Comparison of ENCODE assay signal across 12 mouse cellular contexts in genomic region chr19:40859555-40859954, GRCm38 (mm10). TPM values are rescaled to one million over a fixed set of nuclear protein-coding genes. Genes with fewer than 3 reads are reported as not detected.
DNase-seq lines count a peak whose midpoint lies in the region; ATAC-seq and TF ChIP-seq lines count a peak whose summit lies in the region.
"Had no signal": no experiment of that assay in that cellular context is flagged by ENCODE, and none has a peak within 500 bp of the region (broad histone marks: within the 10 kb centered on the region; RNA-seq: fewer than 3 reads in every experiment).

No protein-coding gene starts in this region.

- H3K79me2 ChIP-seq in liver, adult 2 months (ENCODE audit: control insufficient read depth, insufficient read depth, low read length) = no peaks in the 10 kb centered on the region

- no peaks in the 10 kb centered on the region for H3K9me3 ChIP-seq in embryonic facial prominence, embryonic 14.5 days (ENCODE audit: control insufficient read depth, low read length)
- H3K9me3 ChIP-seq in embryonic facial prominence, embryonic 10.5 days = no peaks in the 10 kb centered on the region
- H3K9me3 ChIP-seq: forebrain, embryonic 15.5 days; heart, embryonic 13.5 days; limb, embryonic 13.5 days had no signal

- H3K27ac ChIP-seq in embryonic facial prominence, embryonic 14.5 days (replicated peaks; ENCODE audit: low read depth, low read length) = no peak overlapping the region
- H3K27ac ChIP-seq in embryonic facial prominence, embryonic 10.5 days (replicated peaks) = no peak overlapping the region
- H3K27ac ChIP-seq in liver, adult 2 months (replicated peaks; ENCODE audit: insufficient read depth, low read depth, low read length) = no peak overlapping the region
- H3K27ac ChIP-seq: forebrain, embryonic 15.5 days; heart, embryonic 13.5 days; limb, embryonic 13.5 days had no signal

- no peaks in the 10 kb centered on the region for H3K4me1 ChIP-seq in embryonic facial prominence, embryonic 14.5 days (ENCODE audit: control insufficient read depth, insufficient read depth, low read length)
- no peaks in the 10 kb centered on the region for H3K4me1 ChIP-seq in embryonic facial prominence, embryonic 10.5 days
- H3K4me1 ChIP-seq in liver, adult 2 months (ENCODE audit: control insufficient read depth, insufficient read depth, low read length) = no peaks in the 10 kb centered on the region
- H3K4me1 ChIP-seq: forebrain, embryonic 15.5 days; limb, embryonic 13.5 days had no signal

- H3K36me3 ChIP-seq in embryonic facial prominence, embryonic 14.5 days (ENCODE audit: control insufficient read depth, insufficient read depth, low read length) = no peaks in the 10 kb centered on the region
- H3K36me3 ChIP-seq in embryonic facial prominence, embryonic 10.5 days (replicated peaks) = no peaks in the 10 kb centered on the region
- H3K36me3 ChIP-seq in liver, adult 2 months (ENCODE audit: control insufficient read depth, insufficient read depth, low read length) = no peaks in the 10 kb centered on the region
- H3K36me3 ChIP-seq: forebrain, embryonic 15.5 days; heart, embryonic 13.5 days; limb, embryonic 13.5 days had no signal

- peak; percentile 9 for DNase-seq in embryonic facial prominence, embryonic 14.5 days (ENCODE audit: low spot score)
- DNase-seq in embryonic facial prominence, embryonic 10.5 days (ENCODE audit: low spot score) = no peak
- DNase-seq in liver, adult 2 months (ENCODE audit: extremely low read depth, low read depth, low spot score) = peak; percentile 8
- DNase-seq in liver = no peak
- DNase-seq in brain, embryonic 14.5 days (ENCODE audit: low read depth) = peak; percentile 62
- peak; percentile 47 for DNase-seq in lung, postnatal 14 days
- no peak for DNase-seq in urinary bladder, postnatal 36 days (ENCODE audit: low spot score in 2 of 2)
- DNase-seq in adrenal gland, adult 18-20 months (ENCODE audit: low spot score in 2 of 2) = no peak
- DNase-seq: kidney, postnatal 25 days had no signal

- no peak overlapping the region for H3K4me2 ChIP-seq in embryonic facial prominence, embryonic 14.5 days (ENCODE audit: low read depth, low read length)
- H3K4me2 ChIP-seq: forebrain, embryonic 15.5 days; heart, embryonic 13.5 days; limb, embryonic 13.5 days had no signal

- no peak for TF ChIP-seq POLR2A in liver, adult 2 months (IDR thresholded peaks at IDR 0.05; ENCODE audit: extremely low read depth, insufficient read depth, low read length)
- no peak for TF ChIP-seq POLR2A in brain, embryonic 14.5 days (IDR thresholded peaks at IDR 0.05; ENCODE audit: borderline replicate concordance, extremely low read depth, insufficient read depth, insufficient read length, poor library complexity, severe bottlenecking)

- H3K27me3 ChIP-seq in embryonic facial prominence, embryonic 14.5 days (replicated peaks; ENCODE audit: control insufficient read depth, insufficient read depth, low read length) = 0 out of 2 replicates have a peak, but pooled peaks cover 3% of the 10 kb centered on the region
- peaks cover 4% of the 10 kb centered on the region; the same call in 1 of the 2 replicates for H3K27me3 ChIP-seq in embryonic facial prominence, embryonic 10.5 days (replicated peaks; ENCODE audit: low read depth, poor library complexity, severe bottlenecking)
- H3K27me3 ChIP-seq in liver, adult 2 months (ENCODE audit: control insufficient read depth, insufficient read depth, low read length) = peaks cover 8% of the 10 kb centered on the region; the same call in 1 of the 2 replicates

- TF ChIP-seq CTCF in liver, adult 2 months (IDR thresholded peaks at IDR 0.05; ENCODE audit: low read depth, low read length) = no peak
- no peak for TF ChIP-seq CTCF in brain, embryonic 14.5 days (IDR thresholded peaks at IDR 0.05; ENCODE audit: borderline replicate concordance, extremely low read depth, insufficient read depth, insufficient read length)

- WGBS in embryonic facial prominence, embryonic 14.5 days = 69% methylated on average over 4 of the region's 4 CpGs
- WGBS in embryonic facial prominence, embryonic 10.5 days = 71% methylated on average over 4 of the region's 4 CpGs
- WGBS in liver, adult 2 months = 23% methylated on average over 4 of the region's 4 CpGs

- no peak for ATAC-seq in embryonic facial prominence, embryonic 14.5 days (ENCODE audit: low read depth)
- ATAC-seq: forebrain, embryonic 15.5 days had no signal

- H3K9ac ChIP-seq in embryonic facial prominence, embryonic 14.5 days (ENCODE audit: low read depth, low read length) = no peak overlapping the region
- H3K9ac ChIP-seq in liver, adult 2 months (ENCODE audit: low read depth, low read length) = no peak overlapping the region
- H3K9ac ChIP-seq: forebrain, embryonic 15.5 days; heart, embryonic 13.5 days; limb, embryonic 13.5 days had no signal

- no peak overlapping the region for H3K4me3 ChIP-seq in embryonic facial prominence, embryonic 14.5 days (ENCODE audit: low read depth, low read length)
- H3K4me3 ChIP-seq in embryonic facial prominence, embryonic 10.5 days = no peak overlapping the region
- no peak overlapping the region for H3K4me3 ChIP-seq in liver, adult 2 months (ENCODE audit: insufficient read depth, low read depth, low read length)
- H3K4me3 ChIP-seq: forebrain, embryonic 15.5 days; heart, embryonic 13.5 days; limb, embryonic 13.5 days had no signal

RNA-seq across cellular contexts. Expression of gene Ccnj, which starts 28.5 kb away (rescaled TPM):
- polyA plus RNA-seq in embryonic facial prominence, embryonic 14.5 days (2014; fragmentation: Nextera tagmentation; extraction: Ambion mirVana) = 7.8 and 9.4 TPM in 2 replicates
- 38.7 and 40.5 TPM in 2 replicates for polyA plus RNA-seq in embryonic facial prominence, embryonic 10.5 days (2016; fragmentation: Nextera tagmentation; extraction: Ambion mirVana)
- total RNA-seq in liver, adult 2 months (2014; rRNA removed) = 1.0 and 1.1 TPM in 2 replicates
- 2.4 and 3.1 TPM in 2 replicates for polyA plus RNA-seq in liver, adult 2 months (2012; rRNA removed)
- polyA plus RNA-seq in brain, embryonic 14.5 days (2012; rRNA removed) = 24.4 and 26.9 TPM in 2 replicates
- 1 to 10 TPM; 4.6 to 5.8 TPM for total RNA-seq in adrenal gland, adult 18-20 months (2021)

RNA-seq across cellular contexts. Expression of gene Zfp518a, which starts 35.0 kb away (rescaled TPM):
- polyA plus RNA-seq in embryonic facial prominence, embryonic 14.5 days (2014; fragmentation: Nextera tagmentation; extraction: Ambion mirVana) = 11.2 and 15.8 TPM in 2 replicates
- 13.3 and 13.4 TPM in 2 replicates for polyA plus RNA-seq in embryonic facial prominence, embryonic 10.5 days (2016; fragmentation: Nextera tagmentation; extraction: Ambion mirVana)
- total RNA-seq in liver, adult 2 months (2014; rRNA removed) = 6.7 and 7.0 TPM in 2 replicates
- 0.22 and 0.51 TPM in 2 replicates for polyA plus RNA-seq in liver, adult 2 months (2012; rRNA removed)
- polyA plus RNA-seq in brain, embryonic 14.5 days (2012; rRNA removed) = 6.6 and 6.8 TPM in 2 replicates
- 10 to 100 TPM in 1 of 2 experiments, 1 to 10 TPM in 1; 8.2 to 10.9 TPM for total RNA-seq in adrenal gland, adult 18-20 months (2021)

Comparison
In these comparisons a context has a peak if more than half of its experiments do, and no peak if none do; other contexts are left out.
1. DNase-seq: peak in embryonic facial prominence, embryonic 14.5 days (single experiment), liver, adult 2 months (single experiment), brain, embryonic 14.5 days (single experiment) and lung, postnatal 14 days (single experiment); none in embryonic facial prominence, embryonic 10.5 days (single experiment), liver (single experiment), urinary bladder, postnatal 36 days (0 of 2) and adrenal gland, adult 18-20 months (0 of 2).